Mouse (Mus musculus): ENCODE results near the gene Gbp7. TPM values are rescaled to one million over a fixed set of nuclear protein-coding genes. Genes with fewer than 3 reads are reported as not detected.

Gbp7 gene
- polyA plus RNA-seq (2012; rRNA removed) (0.54 and 0.80 TPM in 2 replicates), polyA plus RNA-seq (2014; fragmentation: Nextera tagmentation; extraction: Ambion mirVana) (2.5 and 2.7 TPM in 2 replicates)

DNA sequence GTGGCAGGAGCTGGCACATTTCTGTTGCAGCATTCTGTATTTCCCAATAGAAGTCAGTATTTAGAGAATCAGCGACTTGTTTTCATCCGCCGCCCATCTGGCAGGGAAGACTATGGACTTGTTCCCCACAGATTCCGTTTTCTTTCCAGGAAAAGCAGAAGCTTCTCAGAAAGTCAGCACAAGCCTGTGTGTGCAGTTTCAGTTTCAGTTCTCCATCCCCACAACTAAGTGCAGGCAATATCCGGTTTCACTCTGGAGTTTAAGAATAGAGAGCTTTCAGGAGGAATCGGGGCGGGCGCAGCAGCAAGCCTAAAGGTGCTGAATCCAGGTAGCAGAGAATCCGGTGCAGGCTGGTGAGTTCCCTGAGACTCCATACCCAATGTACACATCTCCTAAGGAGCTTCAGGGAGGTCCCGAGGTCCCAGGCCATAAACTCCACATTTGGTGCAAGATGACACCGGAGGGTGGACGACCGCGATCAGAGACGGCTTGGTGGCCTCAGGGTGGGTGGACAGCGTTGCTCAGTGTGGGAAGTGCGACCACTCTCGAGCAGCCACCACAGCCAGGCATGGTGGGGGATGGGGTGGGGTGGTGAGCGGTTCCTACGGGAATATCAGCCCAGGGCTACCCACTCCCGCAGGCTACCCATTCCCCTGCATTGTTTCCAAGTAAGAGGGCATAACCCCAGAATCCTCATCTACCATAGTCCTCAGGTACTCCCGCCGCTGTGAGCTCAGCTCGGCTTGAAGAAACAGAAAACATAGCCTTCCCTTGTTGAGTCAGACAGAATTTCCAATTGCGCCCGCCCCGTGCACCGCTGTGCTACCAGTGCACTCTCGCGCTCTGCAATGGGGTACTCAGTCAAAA lies at the start of gene Gbp7:
Gbp7 (plus strand) TSS at position 256 of the 867 bp plus-strand sequence.
- Histone ChIP-seq H3K9ac (replicated peaks) (peak within 1 kb of the TSS; percentile 23), H3K36me3 (replicated peaks; ENCODE audit: control insufficient read depth, insufficient read depth, low read depth) (no peaks in the 10 kb centered on the region), H3K27me3 (ENCODE audit: control insufficient read depth, insufficient read depth, low read length) (no peaks in the 10 kb centered on the region), H3K9me3 (ENCODE audit: control insufficient read depth, low read length) (no peaks in the 10 kb centered on the region), H3K4me1 (replicated peaks; ENCODE audit: control insufficient read depth in 2 of 2, insufficient read depth in 2 of 2, low read length in 1 of 2) (peaks cover 0 to 2% of the 10 kb centered on the region in 2 experiments; a peak in 1 of 4 replicates), H3K4me3 (ENCODE audit: insufficient read depth in 1 of 2, low read depth in 2 of 2, low read length in 2 of 2) (peak within 1 kb of the TSS; percentile 52 to 78), H3K27ac (no peak within 1 kb of the TSS), H3K4me2 (ENCODE audit: low read depth) (peak within 1 kb of the TSS; percentile 63)
- WGBS (ENCODE audit: insufficient replicate concordance): 1% methylated on average over 30 of the region's 30 CpGs
- no peak for TF ChIP-seq EP300 (IDR thresholded peaks at IDR 0.05; ENCODE audit: low read depth)
- no peak for TF ChIP-seq CTCF (IDR thresholded peaks at IDR 0.05; ENCODE audit: low read depth)
- DNase-seq (ENCODE audit: low read depth in 3 of 3, low spot score in 3 of 3) (peak; percentile 28 to 39 (median 31)), ATAC-seq (ENCODE audit: insufficient read depth) (peak; percentile 40)

DNA sequence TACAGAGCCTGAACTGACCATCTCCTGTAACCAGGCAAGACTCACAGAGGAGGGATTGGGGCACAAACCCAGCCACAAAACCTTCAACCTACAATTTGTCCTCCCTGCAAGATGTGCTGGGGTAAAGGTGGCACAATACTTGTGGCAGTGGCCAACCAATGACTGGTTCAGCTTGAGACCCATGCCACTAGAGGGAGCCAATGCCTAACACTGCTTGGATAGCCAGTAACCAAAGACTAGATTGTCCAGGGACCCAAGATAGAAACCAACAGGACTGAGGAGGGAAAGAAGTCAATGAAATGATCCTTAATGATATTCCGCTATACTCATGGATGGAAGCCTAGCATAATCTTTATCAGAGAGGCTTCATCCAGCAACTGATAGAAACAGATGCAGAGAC lies 39.7 kb upstream of the Gbp7 start:
- Histone ChIP-seq H3K4me2 (ENCODE audit: low read depth) (no peak overlapping the region), H3K36me3 (replicated peaks; ENCODE audit: control insufficient read depth, insufficient read depth, low read depth) (no peaks in the 10 kb centered on the region), H3K27me3 (ENCODE audit: control insufficient read depth, insufficient read depth, low read length) (no peaks in the 10 kb centered on the region), H3K27ac (no peak overlapping the region), H3K9me3 (ENCODE audit: control insufficient read depth, low read length) (no peaks in the 10 kb centered on the region), H3K4me3 (ENCODE audit: insufficient read depth in 1 of 2, low read depth in 2 of 2, low read length in 2 of 2) (no peak overlapping the region), H3K4me1 (replicated peaks; ENCODE audit: control insufficient read depth in 2 of 2, insufficient read depth in 2 of 2, low read length in 1 of 2) (0 out of 4 replicates have a peak, but pooled peaks cover 0 to 2% of the 10 kb centered on the region in 2 experiments), H3K9ac (replicated peaks) (no peak overlapping the region)
- DNase-seq (ENCODE audit: low read depth in 3 of 3, low spot score in 3 of 3): peak; percentile 22 to 43 (median 35)
- 45% methylated on average over 1 of the region's 1 CpGs for WGBS (ENCODE audit: insufficient replicate concordance)
- no peak for ATAC-seq (ENCODE audit: insufficient read depth)
- no peak for TF ChIP-seq EP300 (IDR thresholded peaks at IDR 0.05; ENCODE audit: low read depth)
- peak; percentile 83 for TF ChIP-seq CTCF (IDR thresholded peaks at IDR 0.05; ENCODE audit: low read depth)

DNA sequence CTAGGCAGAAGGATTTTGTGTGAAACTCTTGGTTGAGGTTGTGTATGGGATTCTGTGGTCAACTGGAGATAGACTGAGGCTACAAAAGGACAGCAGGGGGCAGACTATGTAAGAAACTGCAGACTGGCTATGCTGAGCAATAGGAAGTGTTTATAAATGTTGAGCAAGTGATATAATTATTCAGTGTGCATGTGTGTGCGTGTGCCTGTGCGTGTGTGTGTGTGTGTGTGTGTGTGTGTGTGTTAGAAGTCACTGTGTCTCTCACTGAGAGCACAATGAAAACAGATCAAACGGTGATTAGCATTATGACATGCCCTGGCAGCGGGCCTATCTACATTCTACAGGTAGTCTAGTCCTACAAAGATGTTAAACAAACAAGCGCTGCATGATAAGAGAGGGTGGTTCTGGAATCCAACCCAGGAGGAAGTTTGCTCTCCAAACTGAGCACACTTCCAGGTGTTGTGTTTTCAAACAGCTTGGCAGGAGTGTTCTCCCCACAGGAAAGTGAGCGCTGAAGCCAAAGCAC lies 36.5 kb upstream of the Gbp7 start, which contains the start of gene Gbp5:
Gbp5 (plus strand) TSS at position 443 of the 526 bp plus-strand sequence.
- Histone ChIP-seq H3K4me2 (ENCODE audit: low read depth) (no peak within 1 kb of the TSS), H3K4me3 (ENCODE audit: insufficient read depth in 1 of 2, low read depth in 2 of 2, low read length in 2 of 2) (no peak within 1 kb of the TSS), H3K27ac (no peak within 1 kb of the TSS), H3K36me3 (replicated peaks; ENCODE audit: control insufficient read depth, insufficient read depth, low read depth) (no peaks in the 10 kb centered on the region), H3K27me3 (ENCODE audit: control insufficient read depth, insufficient read depth, low read length) (no peaks in the 10 kb centered on the region; the same call in 1 of the 2 replicates), H3K4me1 (replicated peaks; ENCODE audit: control insufficient read depth in 2 of 2, insufficient read depth in 2 of 2, low read length in 1 of 2) (0 out of 4 replicates have a peak, but pooled peaks cover 0 to 2% of the 10 kb centered on the region in 2 experiments), H3K9ac (replicated peaks) (no peak within 1 kb of the TSS), H3K9me3 (ENCODE audit: control insufficient read depth, low read length) (no peaks in the 10 kb centered on the region)
- DNase-seq (ENCODE audit: low read depth in 3 of 3, low spot score in 3 of 3): no peak
- peak; percentile 31; the same call in 1 of the 2 replicates for ATAC-seq (ENCODE audit: insufficient read depth)
- whole genome bisulfite sequencing (ENCODE audit: insufficient replicate concordance): 37% methylated on average over 6 of the region's 6 CpGs
- TF ChIP-seq EP300 (IDR thresholded peaks at IDR 0.05; ENCODE audit: low read depth): no peak
- TF ChIP-seq CTCF (IDR thresholded peaks at IDR 0.05; ENCODE audit: low read depth): peak; percentile 39

DNA sequence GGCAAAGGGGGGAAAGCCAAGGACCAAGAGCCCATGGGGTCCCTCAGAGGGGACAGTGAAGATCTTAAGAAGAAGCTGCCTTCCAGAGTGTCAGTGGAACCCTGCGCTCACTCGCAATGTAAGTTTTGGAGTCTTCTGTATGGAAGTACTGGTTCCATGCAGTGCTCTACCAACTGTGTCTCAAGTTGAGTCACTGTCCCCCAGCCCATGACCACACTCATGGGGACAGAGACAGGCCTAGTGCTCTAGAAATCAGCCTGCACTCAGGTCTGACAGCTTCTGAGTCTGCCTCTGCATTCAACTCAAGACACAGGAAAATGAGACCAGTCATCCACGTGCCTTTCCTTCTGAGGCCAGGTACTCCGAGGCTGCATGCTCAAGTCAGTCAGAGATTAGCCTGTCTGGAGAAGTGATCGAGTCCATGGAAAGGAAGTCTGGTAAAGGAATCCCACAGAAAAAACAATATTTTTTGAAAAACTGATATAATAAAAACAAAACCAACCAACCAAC lies 34.9 kb upstream of the Gbp7 start:
- Histone ChIP-seq H3K27ac (no peak overlapping the region), H3K9ac (replicated peaks) (no peak overlapping the region), H3K4me2 (ENCODE audit: low read depth) (no peak overlapping the region), H3K36me3 (replicated peaks; ENCODE audit: control insufficient read depth, insufficient read depth, low read depth) (no peaks in the 10 kb centered on the region), H3K27me3 (ENCODE audit: control insufficient read depth, insufficient read depth, low read length) (no peaks in the 10 kb centered on the region; the same call in 1 of the 2 replicates), H3K4me1 (replicated peaks; ENCODE audit: control insufficient read depth in 2 of 2, insufficient read depth in 2 of 2, low read length in 1 of 2) (0 out of 4 replicates have a peak, but pooled peaks cover 0 to 2% of the 10 kb centered on the region in 2 experiments), H3K9me3 (ENCODE audit: control insufficient read depth, low read length) (no peaks in the 10 kb centered on the region), H3K4me3 (ENCODE audit: insufficient read depth in 1 of 2, low read depth in 2 of 2, low read length in 2 of 2) (no peak overlapping the region)
- no peak for ATAC-seq (ENCODE audit: insufficient read depth)
- no peak for TF ChIP-seq CTCF (IDR thresholded peaks at IDR 0.05; ENCODE audit: low read depth)
- no peak for TF ChIP-seq EP300 (IDR thresholded peaks at IDR 0.05; ENCODE audit: low read depth)
- no peak for DNase-seq (ENCODE audit: low read depth in 3 of 3, low spot score in 3 of 3)
- 67% methylated on average over 5 of the region's 5 CpGs for WGBS (ENCODE audit: insufficient replicate concordance)
